Mouse (Mus musculus): ENCODE results near the gene Tmem212. TPM values are rescaled to one million over a fixed set of nuclear protein-coding genes. Genes with fewer than 3 reads are reported as not detected.

Gene Tmem212
- polyA plus RNA-seq, 1 experiment from 2014 or later, result not detected

- Histone ChIP-seq H3K27ac (replicated peaks; ENCODE audit: low read depth, low read length) (no peak overlapping the region), H3K9ac (replicated peaks; ENCODE audit: low read length) (no peak overlapping the region), H3K36me3 (ENCODE audit: control insufficient read depth, insufficient read depth, low read length) (no peaks in the 10 kb centered on the region), H3K4me1 (ENCODE audit: control insufficient read depth, insufficient read depth, low read length) (0 out of 2 replicates have a peak, but pooled peaks cover 4% of the 10 kb centered on the region), H3K27me3 (ENCODE audit: control insufficient read depth, insufficient read depth, low read length) (no peaks in the 10 kb centered on the region), H3K4me2 (ENCODE audit: low read length) (no peak overlapping the region), H3K9me3 (ENCODE audit: control insufficient read depth, low read length) (peaks cover 4% of the 10 kb centered on the region), H3K4me3 (replicated peaks; ENCODE audit: low read depth, low read length) (no peak overlapping the region)
- no peak for DNase-seq
- ATAC-seq (ENCODE audit: low FRiP score, low TSS enrichment), result no peak
- WGBS, result 83% methylated on average over 7 of the region's 7 CpGs
Measured at GRCm38 (mm10) chr3:27906647-27907209, 10.6 kb upstream of the Tmem212 start.

- Histone ChIP-seq H3K27ac (replicated peaks; ENCODE audit: low read depth, low read length) (no peak overlapping the region), H3K4me1 (ENCODE audit: control insufficient read depth, insufficient read depth, low read length) (0 out of 2 replicates have a peak, but pooled peaks cover 4% of the 10 kb centered on the region), H3K4me2 (ENCODE audit: low read length) (no peak overlapping the region), H3K9ac (replicated peaks; ENCODE audit: low read length) (no peak overlapping the region), H3K4me3 (replicated peaks; ENCODE audit: low read depth, low read length) (no peak overlapping the region), H3K27me3 (ENCODE audit: control insufficient read depth, insufficient read depth, low read length) (no peaks in the 10 kb centered on the region), H3K9me3 (ENCODE audit: control insufficient read depth, low read length) (peaks cover 4% of the 10 kb centered on the region; the same call in 1 of the 2 replicates), H3K36me3 (ENCODE audit: control insufficient read depth, insufficient read depth, low read length) (no peaks in the 10 kb centered on the region)
- ATAC-seq (ENCODE audit: low FRiP score, low TSS enrichment), result no peak
- DNase-seq, result peak; percentile 17
- WGBS, result 45% methylated on average over 13 of the region's 13 CpGs
Measured at GRCm38 (mm10) chr3:27904659-27905330, 8.6 kb upstream of the Tmem212 start.

GRCm38 (mm10) chr3:27901846-27902245, 5.7 kb upstream of the Tmem212 start:
- H3K9me3 ChIP-seq (ENCODE audit: control insufficient read depth, low read length), result no peaks in the 10 kb centered on the region
- H3K4me3 ChIP-seq (replicated peaks; ENCODE audit: low read depth, low read length), result no peak overlapping the region
- 0 out of 2 replicates have a peak, but pooled peaks cover 4% of the 10 kb centered on the region for H3K4me1 ChIP-seq (ENCODE audit: control insufficient read depth, insufficient read depth, low read length)
- no peaks in the 10 kb centered on the region for H3K36me3 ChIP-seq (ENCODE audit: control insufficient read depth, insufficient read depth, low read length)
- no peak for ATAC-seq (ENCODE audit: low FRiP score, low TSS enrichment)
- no peaks in the 10 kb centered on the region for H3K27me3 ChIP-seq (ENCODE audit: control insufficient read depth, insufficient read depth, low read length)
- no peak for DNase-seq
- H3K4me2 ChIP-seq (ENCODE audit: low read length), result no peak overlapping the region
- 91% methylated on average over 6 of the region's 6 CpGs for WGBS
- H3K27ac ChIP-seq (replicated peaks; ENCODE audit: low read depth, low read length), result no peak overlapping the region
- H3K9ac ChIP-seq (replicated peaks; ENCODE audit: low read length), result no peak overlapping the region

- Histone ChIP-seq H3K4me3 (replicated peaks; ENCODE audit: low read depth, low read length) (no peak overlapping the region), H3K27ac (replicated peaks; ENCODE audit: low read depth, low read length) (no peak overlapping the region), H3K9ac (replicated peaks; ENCODE audit: low read length) (no peak overlapping the region), H3K9me3 (ENCODE audit: control insufficient read depth, low read length) (no peaks in the 10 kb centered on the region), H3K4me2 (ENCODE audit: low read length) (no peak overlapping the region), H3K36me3 (ENCODE audit: control insufficient read depth, insufficient read depth, low read length) (no peaks in the 10 kb centered on the region), H3K4me1 (ENCODE audit: control insufficient read depth, insufficient read depth, low read length) (no peaks in the 10 kb centered on the region), H3K27me3 (ENCODE audit: control insufficient read depth, insufficient read depth, low read length) (no peaks in the 10 kb centered on the region)
- ATAC-seq (ENCODE audit: low FRiP score, low TSS enrichment) (no peak), DNase-seq (no peak)
- 81% methylated on average over 13 of the region's 13 CpGs for WGBS
Measured at GRCm38 (mm10) chr3:27899012-27899726, 3.0 kb upstream of the Tmem212 start.

GRCm38 (mm10) chr3:27898178-27898577, 2.0 kb upstream of the Tmem212 start:
- H3K9ac ChIP-seq (replicated peaks; ENCODE audit: low read length), result no peak overlapping the region
- no peaks in the 10 kb centered on the region for H3K36me3 ChIP-seq (ENCODE audit: control insufficient read depth, insufficient read depth, low read length)
- ATAC-seq (ENCODE audit: low FRiP score, low TSS enrichment), result no peak
- no peaks in the 10 kb centered on the region for H3K27me3 ChIP-seq (ENCODE audit: control insufficient read depth, insufficient read depth, low read length)
- DNase-seq, result no peak
- no peak overlapping the region for H3K27ac ChIP-seq (replicated peaks; ENCODE audit: low read depth, low read length)
- H3K4me3 ChIP-seq (replicated peaks; ENCODE audit: low read depth, low read length), result no peak overlapping the region
- no peak overlapping the region for H3K4me2 ChIP-seq (ENCODE audit: low read length)
- WGBS, result 84% methylated on average over 10 of the region's 10 CpGs
- H3K4me1 ChIP-seq (ENCODE audit: control insufficient read depth, insufficient read depth, low read length), result no peaks in the 10 kb centered on the region
- H3K9me3 ChIP-seq (ENCODE audit: control insufficient read depth, low read length), result no peaks in the 10 kb centered on the region

GRCm38 (mm10) chr3:27886578-27886977, 9.6 kb downstream of the Tmem212 start:
- WGBS, result 80% methylated on average over 7 of the region's 7 CpGs
- H3K9me3 ChIP-seq (ENCODE audit: control insufficient read depth, low read length), result no peaks in the 10 kb centered on the region

GRCm38 (mm10) chr3:27885585-27885984, 10.6 kb downstream of the Tmem212 start:
- Histone ChIP-seq H3K9me3 (ENCODE audit: control insufficient read depth, low read length) (no peaks in the 10 kb centered on the region), H3K36me3 (ENCODE audit: control insufficient read depth, insufficient read depth, low read length) (no peaks in the 10 kb centered on the region), H3K4me1 (ENCODE audit: control insufficient read depth, insufficient read depth, low read length) (no peaks in the 10 kb centered on the region), H3K4me3 (replicated peaks; ENCODE audit: low read depth, low read length) (no peak overlapping the region), H3K27me3 (ENCODE audit: control insufficient read depth, insufficient read depth, low read length) (no peaks in the 10 kb centered on the region), H3K4me2 (ENCODE audit: low read length) (no peak overlapping the region), H3K27ac (replicated peaks; ENCODE audit: low read depth, low read length) (no peak overlapping the region), H3K9ac (replicated peaks; ENCODE audit: low read length) (no peak overlapping the region)
- 90% methylated on average over 6 of the region's 6 CpGs for WGBS
- no peak for DNase-seq
- ATAC-seq (ENCODE audit: low FRiP score, low TSS enrichment), result no peak

More at GRCm38 (mm10) chr3:27886578-27886977, 9.6 kb downstream of the Tmem212 start:
- H3K4me2 ChIP-seq (ENCODE audit: low read length), result no peak overlapping the region
- no peaks in the 10 kb centered on the region for H3K27me3 ChIP-seq (ENCODE audit: control insufficient read depth, insufficient read depth, low read length)
- no peak overlapping the region for H3K27ac ChIP-seq (replicated peaks; ENCODE audit: low read depth, low read length)
- ATAC-seq (ENCODE audit: low FRiP score, low TSS enrichment) (no peak), DNase-seq (no peak)
- H3K4me3 ChIP-seq (replicated peaks; ENCODE audit: low read depth, low read length), result no peak overlapping the region
- H3K36me3 ChIP-seq (ENCODE audit: control insufficient read depth, insufficient read depth, low read length), result no peaks in the 10 kb centered on the region
- H3K4me1 ChIP-seq (ENCODE audit: control insufficient read depth, insufficient read depth, low read length), result no peaks in the 10 kb centered on the region
- no peak overlapping the region for H3K9ac ChIP-seq (replicated peaks; ENCODE audit: low read length)

GRCm38 (mm10) chr3:27881897-27882835, 14.0 kb downstream of the Tmem212 start:
- no peak overlapping the region for H3K27ac ChIP-seq (replicated peaks; ENCODE audit: low read depth, low read length)
- no peak for ATAC-seq (ENCODE audit: low FRiP score, low TSS enrichment)
- no peaks in the 10 kb centered on the region for H3K27me3 ChIP-seq (ENCODE audit: control insufficient read depth, insufficient read depth, low read length)
- H3K9ac ChIP-seq (replicated peaks; ENCODE audit: low read length), result no peak overlapping the region
- no peak for DNase-seq
- H3K4me2 ChIP-seq (ENCODE audit: low read length), result no peak overlapping the region
- no peaks in the 10 kb centered on the region for H3K4me1 ChIP-seq (ENCODE audit: control insufficient read depth, insufficient read depth, low read length)
- no peak overlapping the region for H3K4me3 ChIP-seq (replicated peaks; ENCODE audit: low read depth, low read length)
- no peaks in the 10 kb centered on the region for H3K9me3 ChIP-seq (ENCODE audit: control insufficient read depth, low read length)
- 88% methylated on average over 6 of the region's 6 CpGs for WGBS
- no peaks in the 10 kb centered on the region for H3K36me3 ChIP-seq (ENCODE audit: control insufficient read depth, insufficient read depth, low read length)

Measured in midbrain, embryonic 14.5 days (tissue).